Mouse (Mus musculus) myocyte (in vitro differentiated cells): ENCODE data around the gene Spata48. TPM values are rescaled to one million over a fixed set of nuclear protein-coding genes. Genes with fewer than 3 reads are reported as not detected.

Experiments
- H3K27me3 ChIP-seq: one replicate; pipeline ENCODE4 v1.6.1; 2011; ENCODE audit not compliant: control insufficient read depth, insufficient read depth, insufficient read length
- H3K36me3 ChIP-seq: one replicate; pipeline ENCODE4 v1.6.1; 2011; ENCODE audit not compliant: control insufficient read depth, insufficient read depth
- H3K4me2 ChIP-seq: one replicate; pipeline ENCODE4 v1.6.1; 2011; ENCODE audit warnings: low read depth, control low read depth
- H3K4me3 ChIP-seq: one replicate; pipeline ENCODE4 v1.5.1; 2011; ENCODE audit warnings: mild to moderate bottlenecking, control low read depth, moderate library complexity
- H3K79me2 ChIP-seq: one replicate; pipeline ENCODE4 v1.6.1; 2011; ENCODE audit not compliant: control insufficient read depth, insufficient read depth
- H3ac ChIP-seq: one replicate; pipeline ENCODE4 v1.6.1; 2011; ENCODE audit not compliant: control insufficient read depth, insufficient read length
- CEBPB ChIP-seq: IDR thresholded peaks from 2 replicates; pipeline ENCODE4 v1.6.1; 2011; ENCODE audit warnings: mild to moderate bottlenecking, moderate library complexity; ENCODE audit not compliant: poor library complexity, insufficient read depth, severe bottlenecking
- E2F4 ChIP-seq: IDR thresholded peaks from one replicate; pipeline ENCODE4 v1.6.1; 2011; ENCODE audit warnings: mild to moderate bottlenecking, control low read depth, moderate library complexity; ENCODE audit not compliant: insufficient read depth
- MAX ChIP-seq: IDR thresholded peaks from one replicate; pipeline ENCODE4 v1.6.1; 2011; ENCODE audit warnings: low read depth, mild to moderate bottlenecking, control low read depth
- MYOD1 ChIP-seq, 3 experiments: IDR thresholded peaks; one replicate each; pipeline ENCODE4 v1.6.1; 2011; ENCODE audit warnings: control low read depth in 2 of 3, low read depth in 2 of 3, mild to moderate bottlenecking in 2 of 3, moderate library complexity in 1 of 3; ENCODE audit not compliant: insufficient read length in 2 of 3, control insufficient read depth in 1 of 3
- MYOG ChIP-seq, 3 experiments: IDR thresholded peaks; one replicate each; pipeline ENCODE4 v1.6.1; 2011; ENCODE audit warnings: control low read depth in 2 of 3, low read depth in 2 of 3, mild to moderate bottlenecking in 2 of 3; ENCODE audit not compliant: insufficient read length in 2 of 3, control insufficient read depth in 1 of 3, insufficient read depth in 1 of 3
- POLR2A ChIP-seq: IDR thresholded peaks from one replicate; pipeline ENCODE4 v1.6.1; 2011; ENCODE audit warnings: low read depth, mild to moderate bottlenecking, control low read depth, moderate library complexity; ENCODE audit not compliant: insufficient read length
- POLR2AphosphoS2 ChIP-seq: IDR thresholded peaks from one replicate; pipeline ENCODE4 v1.6.1; 2011; ENCODE audit warnings: low read depth, control low read depth; ENCODE audit not compliant: insufficient read length
- REST ChIP-seq: IDR thresholded peaks from one replicate; pipeline ENCODE4 v1.6.1; 2011; ENCODE audit warnings: mild to moderate bottlenecking, control low read depth, moderate library complexity; ENCODE audit not compliant: insufficient read depth, insufficient read length
- SRF ChIP-seq: IDR thresholded peaks from one replicate; pipeline ENCODE4 v1.6.1; 2011; ENCODE audit warnings: low read depth; ENCODE audit not compliant: control insufficient read depth, insufficient read length
- TCF12 ChIP-seq: IDR thresholded peaks from one replicate; pipeline ENCODE4 v1.6.1; 2011; ENCODE audit warnings: mild to moderate bottlenecking, control low read depth; ENCODE audit not compliant: poor library complexity, insufficient read depth, severe bottlenecking
- TCF3 ChIP-seq: IDR thresholded peaks from one replicate; pipeline ENCODE4 v1.6.1; 2011; ENCODE audit warnings: low read depth, control low read depth; ENCODE audit not compliant: insufficient read length
- USF1 ChIP-seq: IDR thresholded peaks from one replicate; pipeline ENCODE4 v1.6.1; 2011; ENCODE audit warnings: low read depth, mild to moderate bottlenecking, control low read depth, moderate library complexity
- polyA plus RNA-seq: library from polyadenylated mRNA; unstranded; fragments of >200 nt; fragmentation: generic; extraction: Trizol; gene quantifications from one replicate; pipeline ENCODE4 v1.2.1, GENCODE M21; 2012; ENCODE audit warnings: missing spikeins

The Spata48 gene
- polyA plus RNA-seq, 1 experiment = not detected

GRCm38 (mm10) chr11:11528760-11529159 is 66.9 kb downstream of the Spata48 start:
- Histone ChIP-seq H3K79me2 (no peaks in the 10 kb centered on the region), H3K36me3 (no peaks in the 10 kb centered on the region), H3K4me2 (no peak overlapping the region), H3K27me3 (no peaks in the 10 kb centered on the region), H3ac (no peak overlapping the region), H3K4me3 (no peak overlapping the region)
- TF ChIP-seq TCF3 (no peak), TCF12 (no peak), MYOD1 (IDR thresholded peaks at IDR 0.05; ENCODE audit: control insufficient read depth in 1 of 3, insufficient read length in 2 of 3, low read depth in 2 of 3) (no peak), MYOG (IDR thresholded peaks at IDR 0.05; ENCODE audit: control insufficient read depth in 1 of 3, insufficient read depth in 1 of 3, insufficient read length in 2 of 3, low read depth in 2 of 3) (no peak), USF1 (no peak), POLR2A (no peak), POLR2AphosphoS2 (no peak), CEBPB (no peak), SRF (no peak), E2F4 (no peak)

- Histone ChIP-seq H3ac (no peak overlapping the region), H3K79me2 (no peaks in the 10 kb centered on the region), H3K4me3 (no peak overlapping the region), H3K27me3 (no peaks in the 10 kb centered on the region), H3K4me2 (no peak overlapping the region), H3K36me3 (no peaks in the 10 kb centered on the region)
- TF ChIP-seq E2F4 = no peak
- no peak for TF ChIP-seq SRF
- TF ChIP-seq TCF3 = no peak
- no peak for TF ChIP-seq CEBPB
- TF ChIP-seq MYOG (IDR thresholded peaks at IDR 0.05; ENCODE audit: control insufficient read depth in 1 of 3, insufficient read depth in 1 of 3, insufficient read length in 2 of 3, low read depth in 2 of 3) = no peak
- no peak for TF ChIP-seq TCF12
- TF ChIP-seq REST = no peak
- no peak for TF ChIP-seq USF1
- no peak for TF ChIP-seq POLR2AphosphoS2
- TF ChIP-seq POLR2A = no peak
- TF ChIP-seq MAX = no peak
- TF ChIP-seq MYOD1 (IDR thresholded peaks at IDR 0.05; ENCODE audit: control insufficient read depth in 1 of 3, insufficient read length in 2 of 3, low read depth in 2 of 3) = no peak
These were observed 67.3 kb downstream of the Spata48 start for GRCm38 (mm10) chr11:11529165-11529564.

GRCm38 (mm10) chr11:11530126-11530525 is 68.2 kb downstream of the Spata48 start:
- H3K4me2 ChIP-seq = no peak overlapping the region
- no peaks in the 10 kb centered on the region for H3K27me3 ChIP-seq
- no peak overlapping the region for H3ac ChIP-seq
- H3K36me3 ChIP-seq = no peaks in the 10 kb centered on the region
- TF ChIP-seq TCF3 (no peak), POLR2AphosphoS2 (no peak), E2F4 (no peak), MYOG (IDR thresholded peaks at IDR 0.05; ENCODE audit: control insufficient read depth in 1 of 3, insufficient read depth in 1 of 3, insufficient read length in 2 of 3, low read depth in 2 of 3) (no peak), POLR2A (no peak), USF1 (no peak), SRF (no peak), MYOD1 (IDR thresholded peaks at IDR 0.05; ENCODE audit: control insufficient read depth in 1 of 3, insufficient read length in 2 of 3, low read depth in 2 of 3) (no peak), REST (no peak), CEBPB (no peak), MAX (no peak), TCF12 (no peak)
- H3K4me3 ChIP-seq = no peak overlapping the region
- H3K79me2 ChIP-seq = no peaks in the 10 kb centered on the region

GRCm38 (mm10) chr11:11536295-11536694 is 74.4 kb downstream of the Spata48 start:
- H3K27me3 ChIP-seq = no peaks in the 10 kb centered on the region
- no peak overlapping the region for H3K4me3 ChIP-seq
- H3K36me3 ChIP-seq = no peaks in the 10 kb centered on the region
- no peak for TF ChIP-seq SRF
- no peak for TF ChIP-seq MAX
- TF ChIP-seq MYOD1 (IDR thresholded peaks at IDR 0.05; ENCODE audit: control insufficient read depth in 1 of 3, insufficient read length in 2 of 3, low read depth in 2 of 3) = no peak
- TF ChIP-seq USF1 = no peak
- no peak for TF ChIP-seq REST
- TF ChIP-seq E2F4 = no peak
- TF ChIP-seq POLR2A = no peak
- TF ChIP-seq TCF3 = no peak
- TF ChIP-seq POLR2AphosphoS2 = no peak
- TF ChIP-seq MYOG (IDR thresholded peaks at IDR 0.05; ENCODE audit: control insufficient read depth in 1 of 3, insufficient read depth in 1 of 3, insufficient read length in 2 of 3, low read depth in 2 of 3) = no peak
- TF ChIP-seq CEBPB = no peak
- TF ChIP-seq TCF12 = no peak
- no peak overlapping the region for H3ac ChIP-seq
- H3K79me2 ChIP-seq = no peaks in the 10 kb centered on the region
- no peak overlapping the region for H3K4me2 ChIP-seq

GRCm38 (mm10) chr11:11545948-11546347 is 84.1 kb downstream of the Spata48 start:
- H3ac ChIP-seq = no peak overlapping the region
- no peak overlapping the region for H3K4me3 ChIP-seq
- H3K36me3 ChIP-seq = no peaks in the 10 kb centered on the region
- H3K27me3 ChIP-seq = no peaks in the 10 kb centered on the region
- H3K79me2 ChIP-seq = no peaks in the 10 kb centered on the region
- no peak overlapping the region for H3K4me2 ChIP-seq
- TF ChIP-seq CEBPB = no peak
- no peak for TF ChIP-seq MAX
- TF ChIP-seq TCF12 = no peak
- TF ChIP-seq MYOD1 (IDR thresholded peaks at IDR 0.05; ENCODE audit: control insufficient read depth in 1 of 3, insufficient read length in 2 of 3, low read depth in 2 of 3) = no peak
- TF ChIP-seq POLR2AphosphoS2 = no peak
- TF ChIP-seq USF1 = no peak
- no peak for TF ChIP-seq POLR2A
- no peak for TF ChIP-seq TCF3
- no peak for TF ChIP-seq REST
- TF ChIP-seq SRF = no peak
